Mouse (Mus musculus) stomach, embryonic 14.5 days (tissue): ENCODE measurements around the gene Chchd6. TPM values are rescaled to one million over a fixed set of nuclear protein-coding genes. Genes with fewer than 3 reads are reported as not detected.
A peak's percentile ranks its signal among the peaks of the same experiment; 100 is the strongest.

Experiments used
- ATAC-seq: fragments of 200-750 bp; cut with Nextera tagmentation; 2 replicates; pipeline ENCODE4 v1.8.0; 2017; ENCODE audit warnings: low read depth, moderate TSS enrichment; ENCODE audit not compliant: insufficient number of reproducible peaks, insufficient read depth, low FRiP score
- H3K27ac ChIP-seq: fragments of 300-500 bp; sonication (generic); 2 replicates; pipeline ENCODE4 v1.5.1; 2014; ENCODE audit warnings: mild to moderate bottlenecking, low read length, moderate library complexity, mixed read lengths
- H3K27me3 ChIP-seq: fragments of 300-500 bp; sonication (generic); 2 replicates; pipeline ENCODE4 v1.6.1; 2014; ENCODE audit warnings: low read length, control low read depth, mixed read lengths; ENCODE audit not compliant: control insufficient read depth, insufficient read depth
- H3K36me3 ChIP-seq: fragments of 300-500 bp; sonication (generic); 2 replicates; pipeline ENCODE4 v1.6.1; 2014; ENCODE audit warnings: mild to moderate bottlenecking, control low read depth, low read length, moderate library complexity, mixed read lengths; ENCODE audit not compliant: control insufficient read depth, insufficient read depth
- H3K4me1 ChIP-seq: fragments of 300-500 bp; sonication (generic); 2 replicates; pipeline ENCODE4 v1.6.1; 2014; ENCODE audit warnings: low read length, control low read depth, mixed read lengths; ENCODE audit not compliant: control insufficient read depth, insufficient read depth
- H3K4me2 ChIP-seq: fragments of 300-500 bp; sonication (generic); replicated peaks from 2 replicates; pipeline ENCODE4 v1.6.1; 2014; ENCODE audit warnings: low read depth, low read length, control low read depth
- H3K4me3 ChIP-seq: fragments of 300-500 bp; sonication (generic); 2 replicates; pipeline ENCODE4 v1.5.1; 2014; ENCODE audit warnings: low read depth, low read length, control low read depth
- H3K9ac ChIP-seq: fragments of 300-500 bp; sonication (generic); replicated peaks from 2 replicates; pipeline ENCODE4 v1.6.1; 2014; ENCODE audit warnings: low read depth, mild to moderate bottlenecking, control low read depth, low read length, moderate library complexity, mixed read lengths
- H3K9me3 ChIP-seq: fragments of 300-500 bp; sonication (generic); 2 replicates; pipeline ENCODE4 v1.6.1; 2016; ENCODE audit warnings: low read depth, low read length, control low read depth; ENCODE audit not compliant: control insufficient read depth
- WGBS: fragments of 180-500 bp; shearing (Covaris S2); extraction: QIAGEN DNeasy Blood & Tissue Kit; methylation state at CpG from one replicate; pipeline ENCODE4 v1.1.7; 2014; 5-methylcytosine and 5-hydroxymethylcytosine counted together
- polyA plus RNA-seq: library from polyadenylated mRNA; unstranded; fragments of >200 nt; fragmentation: Nextera tagmentation; extraction: Ambion mirVana; gene quantifications from 2 replicates; pipeline ENCODE4 v1.2.1, GENCODE M21; 2014

Gene Chchd6
- polyA plus RNA-seq, result 50.9 and 62.0 TPM in 2 replicates

GRCm38 (mm10) chr6:89595018-89595776 lies at the start of gene Chchd6:
TSS of gene Chchd6 (minus strand) at chr6:89595652.
- H3K27ac ChIP-seq, result no peak within 1 kb of the TSS

GRCm38 (mm10) chr6:89644271-89645075 lies 49.0 kb upstream of the Chchd6 start:
- Histone ChIP-seq H3K9ac (0 out of 2 replicates have a peak overlapping the region, but pooled peaks have one; percentile 15), H3K27ac (peak overlapping the region; percentile 86), H3K4me2 (peak overlapping the region; percentile 56), H3K9me3 (no peaks in the 10 kb centered on the region), H3K4me1 (0 out of 2 replicates have a peak, but pooled peaks cover 3% of the 10 kb centered on the region), H3K27me3 (no peaks in the 10 kb centered on the region), H3K4me3 (peak overlapping the region; percentile 61), H3K36me3 (no peaks in the 10 kb centered on the region)
- peak; percentile 93 for ATAC-seq
- WGBS, result under 1% methylated on average over 41 of the region's 41 CpGs

More at GRCm38 (mm10) chr6:89595018-89595776, at the start of gene Chchd6:
- peak; percentile 100 for ATAC-seq
- no peaks in the 10 kb centered on the region; the same call in 1 of the 2 replicates for H3K9me3 ChIP-seq
- peak within 1 kb of the TSS; percentile 60 for H3K9ac ChIP-seq
- H3K4me3 ChIP-seq, result peak within 1 kb of the TSS; percentile 72
- H3K4me2 ChIP-seq, result peak within 1 kb of the TSS; percentile 72
- H3K36me3 ChIP-seq, result no peaks in the 10 kb centered on the region
- no peaks in the 10 kb centered on the region for H3K27me3 ChIP-seq
- H3K4me1 ChIP-seq, result no peaks in the 10 kb centered on the region; the same call in 1 of the 2 replicates
- WGBS, result under 1% methylated on average over 56 of the region's 56 CpGs

GRCm38 (mm10) chr6:89643798-89644270 lies 48.4 kb upstream of the Chchd6 start, which contains the start of gene Txnrd3:
TSS of gene Txnrd3 (plus strand) at chr6:89643988.
- ATAC-seq, result peak; percentile 89
- WGBS, result under 1% methylated on average over 48 of the region's 51 CpGs
- no peaks in the 10 kb centered on the region for H3K36me3 ChIP-seq

GRCm38 (mm10) chr6:89639025-89639424 lies 43.6 kb upstream of the Chchd6 start:
- WGBS, result 35% methylated on average over 2 of the region's 2 CpGs
- no peak for ATAC-seq
- no peak overlapping the region for H3K4me3 ChIP-seq

More at GRCm38 (mm10) chr6:89643798-89644270, 48.4 kb upstream of the Chchd6 start, which contains the start of gene Txnrd3:
- H3K4me3 ChIP-seq, result peak within 1 kb of the TSS; percentile 61
- no peaks in the 10 kb centered on the region for H3K9me3 ChIP-seq
- 0 out of 2 replicates have a peak within 1 kb of the TSS, but pooled peaks have one; percentile 15 for H3K9ac ChIP-seq
- peak within 1 kb of the TSS; percentile 86 for H3K27ac ChIP-seq
- H3K4me2 ChIP-seq, result peak within 1 kb of the TSS; percentile 56
- no peaks in the 10 kb centered on the region for H3K27me3 ChIP-seq
- H3K4me1 ChIP-seq, result 0 out of 2 replicates have a peak, but pooled peaks cover 3% of the 10 kb centered on the region

GRCm38 (mm10) chr6:89637977-89638376 lies 42.5 kb upstream of the Chchd6 start:
- Histone ChIP-seq H3K4me2 (no peak overlapping the region), H3K4me1 (no peaks in the 10 kb centered on the region), H3K36me3 (no peaks in the 10 kb centered on the region), H3K4me3 (no peak overlapping the region), H3K27ac (no peak overlapping the region), H3K9ac (no peak overlapping the region), H3K9me3 (no peaks in the 10 kb centered on the region), H3K27me3 (no peaks in the 10 kb centered on the region)
- 71% methylated on average over 4 of the region's 4 CpGs for WGBS
- ATAC-seq, result no peak

More at GRCm38 (mm10) chr6:89639025-89639424, 43.6 kb upstream of the Chchd6 start:
- Histone ChIP-seq H3K4me2 (no peak overlapping the region), H3K27me3 (no peaks in the 10 kb centered on the region), H3K4me1 (0 out of 2 replicates have a peak, but pooled peaks cover 3% of the 10 kb centered on the region), H3K9ac (no peak overlapping the region), H3K36me3 (no peaks in the 10 kb centered on the region), H3K9me3 (no peaks in the 10 kb centered on the region), H3K27ac (no peak overlapping the region)

- no peak overlapping the region for H3K27ac ChIP-seq
- no peaks in the 10 kb centered on the region for H3K4me1 ChIP-seq
- 0 out of 2 replicates have a peak overlapping the region, but pooled peaks have one; percentile 18 for H3K9ac ChIP-seq
- H3K4me2 ChIP-seq, result no peak overlapping the region
- H3K36me3 ChIP-seq, result no peaks in the 10 kb centered on the region
- no peaks in the 10 kb centered on the region for H3K9me3 ChIP-seq
- 38% methylated on average over 8 of the region's 8 CpGs for WGBS
- H3K27me3 ChIP-seq, result no peaks in the 10 kb centered on the region
- ATAC-seq, result no peak
- H3K4me3 ChIP-seq, result no peak overlapping the region
Observed at GRCm38 (mm10) chr6:89634400-89634799, 38.9 kb upstream of the Chchd6 start.

GRCm38 (mm10) chr6:89633115-89633514 lies 37.7 kb upstream of the Chchd6 start:
- H3K27me3 ChIP-seq, result no peaks in the 10 kb centered on the region
- H3K4me1 ChIP-seq, result no peaks in the 10 kb centered on the region
- whole genome bisulfite sequencing, result 78% methylated on average over 7 of the region's 7 CpGs
- H3K4me3 ChIP-seq, result no peak overlapping the region
- H3K9ac ChIP-seq, result no peak overlapping the region
- no peak overlapping the region for H3K27ac ChIP-seq
- H3K4me2 ChIP-seq, result no peak overlapping the region
- no peak for ATAC-seq
- H3K36me3 ChIP-seq, result no peaks in the 10 kb centered on the region
- H3K9me3 ChIP-seq, result no peaks in the 10 kb centered on the region
